Mouse (Mus musculus): ENCODE measurements around the gene Cop1. TPM values are rescaled to one million over a fixed set of nuclear protein-coding genes. Genes with fewer than 3 reads are reported as not detected.

Gene Cop1
- 74.6 and 85.6 TPM in 2 replicates for polyA plus RNA-seq (2015; fragmentation: Nextera tagmentation; extraction: Ambion mirVana)

DNA sequence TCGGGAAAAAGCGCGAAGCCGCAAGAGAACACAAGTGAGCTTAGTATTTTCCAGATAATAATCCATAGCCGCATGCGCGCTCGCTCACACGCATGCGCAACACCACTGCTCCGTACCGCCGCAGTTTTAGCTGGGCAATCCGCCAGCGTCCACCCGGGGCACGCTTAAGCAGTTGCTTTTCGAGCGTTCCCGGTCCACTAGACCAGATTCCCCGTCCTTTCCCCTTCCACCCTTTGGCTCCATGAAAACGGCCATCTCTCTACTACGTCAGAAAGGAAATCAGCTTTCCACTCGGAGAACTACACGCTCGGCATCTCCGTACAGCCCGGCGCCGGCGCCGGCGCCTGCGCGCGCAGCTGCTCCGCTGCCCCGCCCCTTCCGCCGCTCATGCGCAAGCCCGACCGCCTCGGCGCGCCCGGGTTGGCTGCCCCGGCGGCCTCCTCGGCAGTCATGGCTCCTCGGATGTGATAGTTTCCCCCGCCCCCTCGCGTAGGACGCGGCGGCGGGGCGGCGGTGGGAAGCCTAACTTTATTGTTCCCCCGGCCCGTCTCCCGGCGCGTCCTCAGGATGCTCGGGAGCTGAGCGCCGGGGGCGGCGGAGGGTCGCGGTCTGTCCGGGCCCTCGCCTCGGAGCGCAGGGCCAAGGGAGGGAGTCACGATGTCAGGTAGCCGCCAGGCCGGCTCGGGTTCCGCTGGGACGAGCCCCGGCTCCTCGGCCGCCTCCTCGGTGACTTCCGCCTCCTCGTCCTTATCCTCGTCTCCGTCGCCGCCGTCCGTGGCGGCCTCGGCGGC, at the start of gene Cop1:
Gene Cop1, plus strand, starts transcription at position 540 of the 791 bp plus-strand sequence.

Small RNA genes within 50 kb of the gene (microRNA-seq; reads per million reads assigned to microRNA genes)
- 82.1 reads per million, percentile 41 among the genes with 10 or more reads in this experiment for gene Mir1843b
